Mouse (Mus musculus) left cerebral cortex, postnatal 4 days (tissue): ENCODE results near the gene Cdca4. TPM values are rescaled to one million over a fixed set of nuclear protein-coding genes. Genes with fewer than 3 reads are reported as not detected.

Experiments
- total RNA-seq, 2 experiments: library from RNA; stranded (reverse); gene quantifications; 2 replicates each; pipeline ENCODE4 v1.2.3; 2021

Cdca4 gene
- total RNA-seq, 2 experiments from 2014 or later: 18.5 to 19.8 TPM

Other genes starting within 250 kb of the Cdca4 start
- gene Inf2, start 240.6 kb downstream of the Cdca4 start, total RNA-seq: 10 to 100 TPM; 24.7 to 26.7 TPM
- gene Adssl1, start 209.4 kb downstream of the Cdca4 start, total RNA-seq: 1 to 10 TPM; 1.5 to 1.7 TPM
- gene Siva1, start 184.7 kb downstream of the Cdca4 start, total RNA-seq: 10 to 100 TPM; 25.3 to 25.9 TPM
- gene Akt1, start 154.5 kb downstream of the Cdca4 start, total RNA-seq: 100 to 1,000 TPM; 279 to 286 TPM
- gene Zbtb42, start 150.6 kb downstream of the Cdca4 start, total RNA-seq: 1 to 10 TPM in 1 of 2 experiments, under 1 TPM in 1; 0.62 to 1.9 TPM
- 100 to 1,000 TPM; 183 to 185 TPM for gene Cep170b, start 109.0 kb downstream of the Cdca4 start, total RNA-seq
- 1 to 10 TPM; 6.2 to 6.6 TPM for gene Pld4, start 68.8 kb downstream of the Cdca4 start, total RNA-seq
- gene Ahnak2, start 26.8 kb downstream of the Cdca4 start, total RNA-seq: 10 to 100 TPM; 28.1 to 28.2 TPM
- 10 to 100 TPM; 15.0 to 15.8 TPM for gene Clba1, start 20.5 kb downstream of the Cdca4 start, total RNA-seq
- not detected for gene Gpr132, start 38.8 kb upstream of the Cdca4 start, total RNA-seq
- 10 to 100 TPM; 76.5 to 97.2 TPM for gene Jag2, start 100.4 kb upstream of the Cdca4 start, total RNA-seq
- 10 to 100 TPM; 12.5 to 16.7 TPM for gene Nudt14, start 112.7 kb upstream of the Cdca4 start, total RNA-seq
- gene Btbd6, start 147.1 kb upstream of the Cdca4 start, total RNA-seq: 10 to 100 TPM; 53.6 to 59.2 TPM
- gene Brf1, start 171.3 kb upstream of the Cdca4 start, total RNA-seq: 10 to 100 TPM; 64.5 to 67.2 TPM
- gene Pacs2, start 185.1 kb upstream of the Cdca4 start, total RNA-seq: 100 to 1,000 TPM; 184 to 189 TPM
- gene Tex22, start 245.1 kb upstream of the Cdca4 start, total RNA-seq: under 1 TPM; 0.40 to 0.74 TPM